Mouse (Mus musculus): ENCODE data around the gene Neurl1a.

The Neurl1a gene

GRCm38 (mm10) chr19:47167617-47168214, 10.9 kb upstream of the Neurl1a start:
- DNase-seq (ENCODE audit: low read depth in 2 of 2, low spot score in 2 of 2), result no peak

GRCm38 (mm10) chr19:47168223-47168622, 10.4 kb upstream of the Neurl1a start:
- DNase-seq (ENCODE audit: low read depth in 2 of 2, low spot score in 2 of 2), result peak; percentile 19 to 31

- peak; percentile 58 to 77 for DNase-seq (ENCODE audit: low read depth in 2 of 2, low spot score in 2 of 2)
Observed at GRCm38 (mm10) chr19:47168793-47169412, 9.7 kb upstream of the Neurl1a start.

GRCm38 (mm10) chr19:47174515-47174914, 4.1 kb upstream of the Neurl1a start:
- DNase-seq (ENCODE audit: low read depth in 2 of 2, low spot score in 2 of 2), result no peak

- DNase-seq (ENCODE audit: low read depth in 2 of 2, low spot score in 2 of 2), result no peak
Observed at GRCm38 (mm10) chr19:47175472-47175871, 3.1 kb upstream of the Neurl1a start.

- DNase-seq (ENCODE audit: low read depth in 2 of 2, low spot score in 2 of 2), result no peak
Observed at GRCm38 (mm10) chr19:47176916-47177505, 1.6 kb upstream of the Neurl1a start.

- no peak for DNase-seq (ENCODE audit: low read depth in 2 of 2, low spot score in 2 of 2)
Observed at GRCm38 (mm10) chr19:47178001-47178400, 619 bp upstream of the Neurl1a start.

- no peak for DNase-seq (ENCODE audit: low read depth in 2 of 2, low spot score in 2 of 2)
Observed at GRCm38 (mm10) chr19:47179272-47179809, 721 bp downstream of the Neurl1a start.

GRCm38 (mm10) chr19:47180011-47180410, 1.4 kb downstream of the Neurl1a start:
- DNase-seq (ENCODE audit: low read depth in 2 of 2, low spot score in 2 of 2), result no peak

- DNase-seq (ENCODE audit: low read depth in 2 of 2, low spot score in 2 of 2), result no peak
Observed at GRCm38 (mm10) chr19:47184221-47184620, 5.6 kb downstream of the Neurl1a start.

GRCm38 (mm10) chr19:47184736-47185135, 6.1 kb downstream of the Neurl1a start:
- no peak for DNase-seq (ENCODE audit: low read depth in 2 of 2, low spot score in 2 of 2)

GRCm38 (mm10) chr19:47186514-47187275, 8.1 kb downstream of the Neurl1a start:
- DNase-seq (ENCODE audit: low read depth in 2 of 2, low spot score in 2 of 2), result no peak

GRCm38 (mm10) chr19:47188515-47189128, 10.0 kb downstream of the Neurl1a start:
- no peak for DNase-seq (ENCODE audit: low read depth in 2 of 2, low spot score in 2 of 2)

- no peak for DNase-seq (ENCODE audit: low read depth in 2 of 2, low spot score in 2 of 2)
Observed at GRCm38 (mm10) chr19:47192158-47192557, 13.5 kb downstream of the Neurl1a start.

- DNase-seq (ENCODE audit: low read depth in 2 of 2, low spot score in 2 of 2), result no peak
Observed at GRCm38 (mm10) chr19:47198671-47199350, 20.2 kb downstream of the Neurl1a start.

- DNase-seq (ENCODE audit: low read depth in 2 of 2, low spot score in 2 of 2), result no peak
Observed at GRCm38 (mm10) chr19:47201972-47202371, 23.4 kb downstream of the Neurl1a start.

- DNase-seq (ENCODE audit: low read depth in 2 of 2, low spot score in 2 of 2), result no peak
Observed at GRCm38 (mm10) chr19:47202429-47202828, 23.8 kb downstream of the Neurl1a start.

GRCm38 (mm10) chr19:47203042-47203441, 24.4 kb downstream of the Neurl1a start:
- no peak for DNase-seq (ENCODE audit: low read depth in 2 of 2, low spot score in 2 of 2)

- no peak for DNase-seq (ENCODE audit: low read depth in 2 of 2, low spot score in 2 of 2)
Observed at GRCm38 (mm10) chr19:47204653-47205052, 26.0 kb downstream of the Neurl1a start.

- no peak for DNase-seq (ENCODE audit: low read depth in 2 of 2, low spot score in 2 of 2)
Observed at GRCm38 (mm10) chr19:47206126-47206525, 27.5 kb downstream of the Neurl1a start.

GRCm38 (mm10) chr19:47210432-47210831, 31.8 kb downstream of the Neurl1a start:
- DNase-seq (ENCODE audit: low read depth in 2 of 2, low spot score in 2 of 2), result no peak
